Mouse (Mus musculus): ENCODE results near the gene Pnrc2. TPM values are rescaled to one million over a fixed set of nuclear protein-coding genes. Genes with fewer than 3 reads are reported as not detected.

The Pnrc2 gene
- total and polyA plus RNA-seq, 3 experiments: 48.0 to 76.3 (median 49.8) TPM

DNA sequence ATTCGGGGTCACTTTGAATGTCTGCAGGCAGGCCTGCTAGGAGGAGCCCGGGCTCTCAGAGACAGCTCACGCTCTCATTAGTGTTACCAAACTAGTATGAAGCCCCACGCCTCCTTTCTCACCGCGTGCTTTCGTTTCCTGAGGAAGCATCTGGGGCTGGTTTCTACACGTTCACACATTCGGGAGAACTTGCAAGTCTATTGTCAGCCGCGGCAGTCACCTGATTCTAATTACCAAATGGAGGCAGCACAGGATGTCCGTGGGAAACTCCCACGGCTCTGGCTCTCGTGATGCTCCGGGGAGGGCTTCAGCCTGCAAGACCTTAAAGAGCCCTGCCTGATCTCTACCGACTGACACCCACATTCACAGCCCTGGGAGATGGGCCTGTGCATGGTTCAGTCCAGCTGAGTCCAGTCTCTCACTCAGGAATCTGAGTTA is 3.0 kb upstream of the Pnrc2 start (continued):
- no peak for TF ChIP-seq MEF2A (IDR thresholded peaks at IDR 0.05; ENCODE audit: extremely low read depth, insufficient replicate concordance, low read depth, low read length, poor library complexity, severe bottlenecking)

DNA sequence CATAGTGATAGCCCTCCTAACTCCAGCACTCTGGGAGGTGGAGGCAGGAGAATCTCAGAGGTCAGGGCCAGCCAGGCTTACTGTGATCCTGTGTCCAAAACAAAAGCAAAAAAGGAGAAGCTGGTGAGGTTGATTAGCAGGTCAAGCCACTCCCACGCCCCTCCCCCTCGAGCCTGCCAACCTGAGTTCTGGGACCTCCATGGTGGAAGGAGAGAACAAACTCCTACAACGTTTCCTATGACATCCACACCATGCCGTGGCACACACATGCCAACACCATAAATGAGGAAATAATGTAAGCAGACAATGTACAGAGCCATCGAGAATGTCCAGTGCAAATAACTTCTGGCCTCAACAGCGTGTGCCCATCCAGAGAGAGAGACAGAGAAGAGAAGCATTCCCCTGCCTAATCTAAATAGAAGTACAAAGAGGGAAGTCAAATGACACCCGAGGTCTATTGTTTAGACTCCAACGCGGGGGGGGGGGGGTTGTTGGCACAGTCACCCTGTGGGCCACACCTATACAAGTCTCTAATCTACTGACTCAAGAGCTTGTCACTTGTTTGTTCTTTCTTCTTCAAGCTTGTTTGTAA is 2.4 kb upstream of the Pnrc2 start:
- Histone ChIP-seq H3K9me3 (replicated peaks; ENCODE audit: insufficient read depth, low read length) (no peaks in the 10 kb centered on the region), H3K36me3 (ENCODE audit: control insufficient read depth in 1 of 2, insufficient read depth in 2 of 2, low read length in 2 of 2) (peaks cover 15 to 31% of the 10 kb centered on the region in 2 experiments), H3K27me3 (ENCODE audit: control insufficient read depth in 1 of 2, insufficient read depth in 2 of 2, low read length in 2 of 2) (no peaks in the 10 kb centered on the region), H3K4me3 (ENCODE audit: control insufficient read depth in 1 of 2, insufficient read depth in 1 of 2, low read depth in 2 of 2, low read length in 2 of 2) (peak overlapping the region; percentile 62 to 68), H3K79me2 (ENCODE audit: control insufficient read depth, insufficient read depth, low read length, poor library complexity) (peaks cover 24% of the 10 kb centered on the region), H3K4me1 (ENCODE audit: control insufficient read depth in 1 of 2, insufficient read depth in 2 of 2, low read length in 2 of 2) (peaks cover 20 to 32% of the 10 kb centered on the region in 2 experiments), H3K27ac (ENCODE audit: control insufficient read depth, low read depth, low read length) (peak overlapping the region; percentile 96), H3K9ac (ENCODE audit: control insufficient read depth, low read depth, low read length, poor library complexity, severe bottlenecking) (peak overlapping the region; percentile 76)
- peak; percentile 91 for DNase-seq (ENCODE audit: low read depth, low spot score)
- TF ChIP-seq TCF12 (IDR thresholded peaks at IDR 0.05; ENCODE audit: low read depth, low read length) (peak; percentile 12; the same call in 1 of the 2 replicates), MEF2A (IDR thresholded peaks at IDR 0.05; ENCODE audit: extremely low read depth, insufficient replicate concordance, low read depth, low read length, poor library complexity, severe bottlenecking) (no peak), MXI1 (IDR thresholded peaks at IDR 0.05; ENCODE audit: low read depth, low read length) (no peak; the same call in 1 of the 2 replicates), TBP (IDR thresholded peaks at IDR 0.05; ENCODE audit: low read depth, low read length) (peak; percentile 70), RCOR1 (IDR thresholded peaks at IDR 0.05; ENCODE audit: low read depth, low read length) (0 out of 2 replicates have a peak, but pooled peaks have one; percentile 2), USF2 (IDR thresholded peaks at IDR 0.05; ENCODE audit: borderline replicate concordance in 1 of 2, insufficient read depth in 1 of 2, low read depth in 1 of 2, low read length in 2 of 2) (no peak), TAL1 (IDR thresholded peaks at IDR 0.05; ENCODE audit: low read length) (peak; percentile 36), ZNF384 (IDR thresholded peaks at IDR 0.05; ENCODE audit: low read depth, low read length) (no peak), ELF1 (IDR thresholded peaks at IDR 0.05; ENCODE audit: low read depth, low read length) (0 out of 2 replicates have a peak, but pooled peaks have one; percentile 39), HCFC1 (IDR thresholded peaks at IDR 0.05; ENCODE audit: low read depth, low read length) (no peak; the same call in none of the 2 replicates), POLR2A (IDR thresholded peaks at IDR 0.05; ENCODE audit: control insufficient read depth in 1 of 2, insufficient read depth in 1 of 2, low read depth in 1 of 2, low read length in 2 of 2, poor library complexity in 1 of 2) (peak in 1 of 2 experiments; percentile 43; a peak in 2 of 4 replicates), MAZ (IDR thresholded peaks at IDR 0.05; ENCODE audit: low read depth, low read length) (peak; percentile 89), ZKSCAN1 (IDR thresholded peaks at IDR 0.05; ENCODE audit: low read depth, low read length) (no peak), GATA1 (IDR thresholded peaks at IDR 0.05; ENCODE audit: low read depth, low read length) (no peak), EP300 (IDR thresholded peaks at IDR 0.05; ENCODE audit: low read depth in 1 of 2, low read length in 2 of 2) (peak in 1 of 2 experiments; percentile 60; a peak in 2 of 4 replicates), MAX (IDR thresholded peaks at IDR 0.05; ENCODE audit: low read length) (no peak; the same call in 1 of the 2 replicates), POLR2AphosphoS2 (IDR thresholded peaks at IDR 0.05; ENCODE audit: low read length) (peak; percentile 46; the same call in 1 of the 2 replicates), ZMIZ1 (IDR thresholded peaks at IDR 0.05; ENCODE audit: low read depth, low read length) (peak; percentile 15; the same call in 1 of the 2 replicates)

All from MEL (cell line).